Mouse (Mus musculus) heart, adult 2 months (tissue): Measurements from ENCODE around the gene Trcg1.

Experiments used
- CTCF ChIP-seq: fragments of 200-600 bp; IDR thresholded peaks from 2 replicates; pipeline ENCODE4 v1.8.1; 2022; ENCODE audit warnings: antibody characterized with exemption, mild to moderate bottlenecking, moderate library complexity
- EP300 ChIP-seq: fragments of 200-500 bp; IDR thresholded peaks from 2 replicates; pipeline ENCODE4 v1.6.1; 2011; ENCODE audit warnings: low read depth, low read length, control low read depth; ENCODE audit not compliant: insufficient read depth

DNA sequence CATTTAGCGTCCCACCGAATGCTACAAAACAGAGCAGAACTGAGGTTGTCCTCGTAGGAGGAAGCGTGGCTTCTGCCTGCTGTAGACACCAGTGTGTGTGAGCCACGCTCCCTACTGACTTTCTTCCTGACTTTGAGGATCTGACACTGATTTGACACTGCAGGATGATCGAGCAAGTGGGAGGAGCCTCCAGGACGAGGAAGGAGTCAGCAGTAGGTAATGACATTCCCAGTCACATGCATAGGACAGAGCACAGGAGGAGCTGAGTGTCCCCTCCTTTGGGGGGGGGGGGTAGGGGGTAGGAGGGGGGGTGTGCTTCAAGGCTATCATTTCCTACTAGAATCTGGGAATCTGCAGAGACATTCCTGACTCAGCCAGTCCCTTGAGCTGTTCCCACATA, 33.4 kb upstream of the Trcg1 start:
- TF ChIP-seq CTCF (no peak), EP300 (no peak)
